Mouse (Mus musculus) CH12.LX (cell line): ENCODE measurements around the gene Vav2.

Source experiments
- CTCF ChIP-seq, 2 experiments: IDR thresholded peaks in 1 of 2; conservative IDR thresholded peaks in 1 of 2; 2 replicates each; pipeline ENCODE4 v1.5.1; 2011 to 2012; ENCODE audit warnings: low read depth in 2 of 2, low read length in 2 of 2, improper control_type of control experiment in 1 of 2, inconsistent platforms in 1 of 2, mild to moderate bottlenecking in 1 of 2, moderate library complexity in 1 of 2
- E2F4 ChIP-seq: IDR thresholded peaks from 2 replicates; pipeline ENCODE4 v1.6.1; 2011; ENCODE audit warnings: low read depth, low read length, improper control_type of control experiment; ENCODE audit not compliant: insufficient replicate concordance
- ELF1 ChIP-seq: IDR thresholded peaks from 2 replicates; pipeline ENCODE4 v1.6.1; 2014; ENCODE audit warnings: low read depth, mild to moderate bottlenecking, inconsistent platforms, low read length, improper control_type of control experiment
- MEF2A ChIP-seq: IDR thresholded peaks from 2 replicates; pipeline ENCODE4 v1.6.1; 2014; ENCODE audit warnings: low read depth, mild to moderate bottlenecking, inconsistent platforms, low read length, improper control_type of control experiment, borderline replicate concordance
- POLR2A ChIP-seq: IDR thresholded peaks from 2 replicates; pipeline ENCODE4 v1.6.1; 2011; ENCODE audit warnings: low read depth, mild to moderate bottlenecking, improper control_type of control experiment, low read length
- POLR2AphosphoS2 ChIP-seq: IDR thresholded peaks from 2 replicates; pipeline ENCODE4 v1.6.1; 2011; ENCODE audit warnings: low read depth, low read length, improper control_type of control experiment
- USF1 ChIP-seq: IDR thresholded peaks from 2 replicates; pipeline ENCODE4 v1.6.1; 2014; ENCODE audit warnings: low read depth, mild to moderate bottlenecking, inconsistent platforms, low read length, improper control_type of control experiment
- USF2 ChIP-seq: conservative IDR thresholded peaks from 2 replicates; pipeline ENCODE4 v1.6.1; 2011; ENCODE audit warnings: low read depth, low read length, improper control_type of control experiment
- ZC3H11A ChIP-seq: IDR thresholded peaks from 2 replicates; pipeline ENCODE4 v1.6.1; 2012; ENCODE audit warnings: low read depth, mild to moderate bottlenecking, inconsistent platforms, low read length, improper control_type of control experiment

- 0 out of 4 replicates have a peak, but pooled peaks of 1 of the 2 experiments have one; percentile 27 for TF ChIP-seq CTCF (conservative IDR thresholded peaks at IDR 0.05 in 1 of 2, IDR thresholded peaks at IDR 0.05 in 1 of 2; ENCODE audit: low read depth in 2 of 2, low read length in 2 of 2)
- no peak for TF ChIP-seq ZC3H11A
- TF ChIP-seq MEF2A = no peak
- no peak for TF ChIP-seq E2F4
- TF ChIP-seq POLR2AphosphoS2 = no peak
- no peak for TF ChIP-seq USF1
- TF ChIP-seq ELF1 = no peak
- no peak for TF ChIP-seq POLR2A
- no peak for TF ChIP-seq USF2
These were observed 20.9 kb upstream of the Vav2 start for GRCm38 (mm10) chr2:27447782-27448181.
